Mouse (Mus musculus): Measurements from ENCODE around the gene Gm49394.

The Gm49394 gene

GRCm38 (mm10) chr7:142659181-142659681 lies 10.5 kb downstream of the Gm49394 start:
- no peak for DNase-seq (ENCODE audit: low read depth)

GRCm38 (mm10) chr7:142658681-142659180 lies 11.0 kb downstream of the Gm49394 start:
- DNase-seq (ENCODE audit: low read depth), result no peak

DNA sequence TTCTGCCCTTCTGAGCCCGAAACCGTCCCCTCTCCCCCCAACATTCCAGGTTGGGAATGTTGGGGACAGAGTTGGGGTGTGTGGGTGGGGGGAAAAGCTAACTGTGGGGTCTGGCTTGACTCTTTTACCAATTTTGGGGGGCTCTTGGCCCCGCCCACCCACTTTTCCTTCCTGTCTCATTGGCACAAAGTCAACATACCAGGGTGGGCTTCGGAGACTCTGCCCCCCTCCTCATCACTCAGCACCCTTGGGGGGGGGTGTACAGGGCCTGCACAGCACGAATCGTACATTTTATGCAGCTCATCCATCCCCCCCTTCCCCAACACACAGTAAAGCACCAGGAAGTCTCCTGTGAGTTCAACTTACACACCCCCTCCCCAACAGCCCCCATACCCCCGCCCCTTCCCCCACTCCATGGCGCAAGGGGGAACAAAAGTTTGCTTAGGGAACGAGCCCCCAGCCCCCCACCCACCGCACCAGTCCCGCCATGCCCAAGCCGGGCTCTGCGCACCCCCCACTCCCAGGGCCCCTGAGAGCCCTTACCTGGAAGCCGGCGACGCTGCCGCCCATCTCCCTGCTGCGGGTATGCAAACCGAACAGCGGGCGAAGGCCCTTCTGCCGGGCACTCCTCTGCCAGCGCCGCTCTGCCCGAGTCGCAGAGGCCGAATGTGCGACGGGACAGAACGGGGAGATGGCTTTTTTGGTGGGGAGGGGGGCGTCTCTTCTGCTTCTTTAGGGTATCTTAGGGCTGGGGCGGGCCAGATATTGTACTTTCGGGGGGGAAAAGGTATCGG lies 11.7 kb downstream of the Gm49394 start:
- DNase-seq (ENCODE audit: low read depth), result no peak

DNA sequence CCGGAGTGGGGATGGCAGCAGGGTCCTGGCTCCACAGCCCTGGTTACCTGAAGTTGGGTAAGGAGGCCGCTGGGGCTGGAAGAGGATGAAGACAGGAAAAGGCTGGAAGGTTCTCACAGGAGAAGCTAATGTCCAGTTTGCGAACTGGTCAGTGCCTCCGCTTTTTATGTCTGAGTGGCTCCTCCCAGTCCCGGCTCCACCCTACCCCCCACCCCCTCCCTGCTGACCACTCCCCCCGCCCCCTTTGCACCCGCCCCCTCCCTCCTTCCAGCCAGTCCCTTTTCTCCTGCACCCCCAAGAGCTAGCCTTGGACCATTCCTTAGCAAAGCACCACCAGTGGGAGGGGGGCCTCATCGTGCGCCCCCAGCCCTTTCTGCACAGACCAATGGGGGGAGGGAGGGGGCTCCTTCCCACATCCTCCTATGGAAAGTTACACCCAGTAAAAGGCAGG lies 12.4 kb downstream of the Gm49394 start:
- DNase-seq (ENCODE audit: low read depth), result no peak

DNA sequence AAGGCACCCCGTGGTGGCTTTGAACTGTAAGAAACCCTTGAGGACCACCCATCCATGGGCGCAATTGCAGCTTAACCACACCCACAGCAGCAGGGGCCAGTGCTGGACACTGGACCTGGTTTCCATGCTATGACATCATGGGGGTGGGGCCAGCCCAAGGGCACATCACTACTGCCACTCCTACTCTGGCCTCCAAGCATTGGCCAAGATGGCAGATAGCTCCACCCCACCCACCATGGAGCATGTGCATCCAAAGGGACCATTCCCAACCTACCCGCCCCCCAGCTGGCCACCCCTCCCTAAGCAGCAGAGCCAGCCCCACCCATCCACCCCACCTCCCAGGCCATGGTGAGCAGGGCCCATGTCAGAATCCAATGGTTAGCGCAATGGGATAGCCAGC lies 13.7 kb downstream of the Gm49394 start:
- no peak for DNase-seq (ENCODE audit: low read depth)

DNA sequence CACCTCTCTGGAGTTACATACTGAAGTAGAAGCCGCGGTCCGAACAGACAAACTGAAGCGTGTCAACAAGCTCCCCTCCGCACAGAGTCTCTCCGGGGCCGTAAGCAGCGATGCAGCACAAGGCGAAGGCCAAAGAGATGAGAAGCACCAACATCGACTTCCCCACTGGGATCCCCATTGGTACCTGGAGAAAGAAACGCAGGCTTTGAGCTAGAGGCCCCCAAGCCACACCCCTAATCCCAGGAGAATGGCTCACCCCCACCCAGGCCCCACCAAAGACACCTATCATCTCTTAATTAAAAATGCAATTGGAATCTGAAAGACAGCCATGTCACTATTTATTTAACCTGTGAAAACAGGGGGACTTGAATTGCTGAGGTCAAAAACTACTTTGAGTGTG lies 14.1 kb downstream of the Gm49394 start:
- DNase-seq (ENCODE audit: low read depth), result no peak

DNA sequence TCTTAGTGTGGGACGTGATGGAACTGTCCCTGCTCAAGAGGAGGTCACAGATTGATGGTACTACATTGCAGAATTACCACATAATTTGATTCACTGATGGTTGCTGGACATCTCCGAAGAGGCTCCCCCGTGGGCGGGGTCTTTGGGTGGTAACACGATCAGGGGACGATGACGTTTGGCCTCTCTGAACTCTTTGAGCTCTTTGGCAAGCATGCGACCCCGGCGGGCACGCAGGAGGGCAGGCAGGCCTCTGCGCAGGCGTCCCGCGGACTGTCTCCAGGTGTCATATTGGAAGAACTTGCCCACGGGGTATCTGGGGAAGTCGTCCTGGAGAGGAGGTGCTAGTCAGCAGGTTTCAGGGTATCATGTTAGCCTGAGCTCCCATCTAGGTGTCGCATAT lies 16.0 kb downstream of the Gm49394 start:
- no peak for DNase-seq (ENCODE audit: low read depth)

GRCm38 (mm10) chr7:142646676-142647075 lies 23.1 kb downstream of the Gm49394 start:
- peak; percentile 46 for DNase-seq (ENCODE audit: low read depth)

DNA sequence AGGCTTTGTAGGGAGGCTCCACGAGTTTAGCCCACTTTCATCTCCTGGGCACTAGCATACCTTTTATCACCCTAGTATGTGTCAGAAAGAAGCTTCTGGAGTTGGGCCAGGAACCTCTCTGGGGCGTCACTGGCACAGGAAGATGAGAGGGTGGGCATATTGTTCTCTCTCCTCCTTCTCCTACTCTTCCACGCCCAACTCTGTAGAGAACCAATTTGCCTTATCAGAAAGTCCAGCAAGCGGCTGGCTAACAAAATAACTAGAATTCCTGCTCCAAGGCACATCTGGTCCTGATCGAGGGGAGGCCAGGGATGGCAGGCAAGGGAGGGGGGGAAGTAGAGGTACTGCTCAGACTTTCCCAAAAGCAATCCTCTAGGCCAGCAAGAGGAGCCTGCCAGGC lies 24.7 kb downstream of the Gm49394 start:
- DNase-seq (ENCODE audit: low read depth), result no peak

GRCm38 (mm10) chr7:142636178-142636577 lies 33.6 kb downstream of the Gm49394 start:
- DNase-seq (ENCODE audit: low read depth), result no peak

DNA sequence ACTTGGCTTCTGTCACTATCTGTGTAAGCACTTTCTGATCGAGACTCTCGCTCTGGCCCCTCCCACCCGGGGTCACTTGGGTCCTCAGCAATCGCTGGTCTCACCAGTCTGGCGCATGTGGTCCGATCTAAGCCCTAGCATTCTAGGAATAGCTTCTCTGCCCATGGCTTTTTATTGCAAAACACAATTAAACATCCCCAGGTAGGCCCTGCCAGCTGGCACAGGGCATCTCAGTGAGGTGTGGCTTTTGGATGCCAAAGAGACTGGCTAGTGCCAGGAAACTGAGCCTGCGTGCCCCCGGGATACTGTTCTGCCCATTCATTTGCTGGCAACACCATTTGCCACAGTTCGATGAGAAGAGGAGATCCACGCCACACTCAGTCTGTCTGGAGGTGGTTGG lies 39.1 kb downstream of the Gm49394 start:
- DNase-seq (ENCODE audit: low read depth), result no peak

DNA sequence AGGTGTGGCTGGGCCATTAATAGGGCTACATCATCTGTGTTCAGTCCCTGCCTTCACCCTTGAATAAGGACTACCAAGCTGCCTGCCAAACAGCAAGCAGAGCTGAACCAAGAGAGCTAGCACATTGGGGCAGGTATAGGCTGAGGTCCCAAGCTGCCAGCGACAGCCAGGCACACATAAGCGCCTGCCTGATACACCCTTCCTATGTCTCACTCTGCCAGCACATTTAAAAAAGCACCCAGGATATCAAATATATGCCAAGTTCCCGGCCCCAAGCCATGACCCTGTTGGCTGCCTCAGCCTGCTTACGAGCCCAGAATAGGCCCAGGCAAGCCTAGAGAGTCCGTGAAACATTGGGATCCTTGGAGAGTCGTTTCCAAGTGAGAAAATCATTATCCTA lies 39.9 kb downstream of the Gm49394 start:
- DNase-seq (ENCODE audit: low read depth), result no peak

- no peak for DNase-seq (ENCODE audit: low read depth)
These were observed 47.6 kb downstream of the Gm49394 start for GRCm38 (mm10) chr7:142622180-142622579.

DNA sequence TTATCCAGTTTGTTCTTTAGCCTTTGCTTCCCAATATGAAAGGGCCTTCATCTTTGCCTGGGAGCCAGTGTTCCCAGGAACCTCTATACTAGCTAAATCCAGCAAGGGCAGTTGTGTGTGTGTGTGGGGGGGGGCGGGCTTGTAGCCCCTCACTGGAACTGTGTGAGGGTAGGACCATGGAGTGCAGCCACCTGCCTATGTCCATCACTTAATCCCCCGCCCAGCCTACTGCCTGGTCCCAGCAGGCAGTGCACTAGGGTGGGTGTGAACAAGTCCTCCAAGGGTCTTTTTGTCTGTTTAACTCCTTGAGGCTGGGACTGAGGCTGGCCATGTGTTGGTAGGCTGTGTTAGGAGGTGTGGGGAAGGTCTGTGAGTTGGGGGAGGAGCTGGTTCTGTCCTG lies 56.7 kb downstream of the Gm49394 start:
- no peak for DNase-seq (ENCODE audit: low read depth)

DNA sequence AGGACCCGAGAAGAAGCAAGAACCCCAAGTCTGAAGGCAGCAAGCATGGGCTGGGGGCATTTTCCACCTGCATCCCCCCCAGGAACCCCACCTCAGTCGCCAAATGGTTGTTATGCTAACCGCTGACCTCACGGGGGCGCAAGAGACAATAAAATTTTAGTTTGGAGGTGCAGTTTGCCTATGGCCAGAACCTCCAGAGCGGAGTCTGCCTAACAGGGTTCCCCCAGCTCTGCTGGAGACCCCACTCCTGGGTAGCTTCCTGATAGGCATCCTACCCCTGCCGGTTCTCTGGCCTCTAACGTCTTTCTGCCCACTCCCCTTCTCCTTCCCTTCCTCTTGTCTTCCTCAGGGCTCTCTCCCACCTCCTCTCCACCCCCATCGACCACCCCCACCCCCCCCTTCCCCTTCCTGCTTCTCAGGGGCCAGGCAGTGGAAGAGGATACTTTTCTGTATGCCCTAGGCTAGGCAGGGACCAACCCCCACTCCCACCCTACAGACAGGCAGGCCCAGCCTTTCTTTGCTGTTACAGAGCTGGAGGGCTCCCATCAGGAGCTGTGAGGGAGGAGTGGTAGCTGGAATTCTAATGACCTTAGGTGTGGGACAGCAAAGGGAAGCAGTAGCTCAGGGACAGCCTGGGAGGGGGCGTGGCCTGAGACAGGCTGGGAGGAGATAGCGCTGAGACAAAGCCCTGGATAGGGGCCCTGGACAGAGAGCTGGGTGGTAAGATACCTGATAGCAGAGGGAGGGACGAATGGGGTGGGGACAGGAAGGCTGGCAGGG lies 58.9 kb downstream of the Gm49394 start:
- DNase-seq (ENCODE audit: low read depth), result no peak

DNA sequence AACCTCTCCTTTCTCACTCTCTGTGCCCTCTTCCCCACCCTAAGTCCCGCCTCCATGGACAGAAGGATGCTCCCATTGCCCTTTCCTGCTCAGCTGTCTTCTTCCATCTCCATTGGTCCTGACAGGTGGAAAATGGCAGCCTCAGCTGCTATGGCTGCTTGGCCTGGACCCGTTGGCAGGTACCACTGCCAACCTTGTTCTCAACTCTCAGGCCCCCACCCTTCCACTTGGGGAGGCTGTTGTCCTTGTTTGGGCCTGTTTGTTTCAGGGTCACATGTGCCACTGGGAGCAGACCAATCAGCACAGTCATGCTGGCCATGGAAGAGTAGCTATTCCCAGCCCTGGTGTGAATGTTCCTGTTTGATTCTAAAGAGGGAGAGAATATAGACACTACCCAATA lies 68.8 kb downstream of the Gm49394 start:
- DNase-seq (ENCODE audit: low read depth), result no peak
